Mouse (Mus musculus) thymus, adult 2 months (tissue): ENCODE results near the gene Fntb. TPM values are rescaled to one million over a fixed set of nuclear protein-coding genes. Genes with fewer than 3 reads are reported as not detected.

Experiments
- DNase-seq: peaks from one replicate; pipeline ENCODE4 v3.0.0; 2021
- H3K27ac ChIP-seq: fragments of 200-500 bp; 2 replicates; pipeline ENCODE4 v1.5.1; 2012; ENCODE audit warnings: low read length, control low read depth; ENCODE audit not compliant: control insufficient read depth, insufficient read depth
- H3K27me3 ChIP-seq: fragments of 200-500 bp; 2 replicates; pipeline ENCODE4 v1.6.1; 2012; ENCODE audit warnings: mild to moderate bottlenecking, low read length, moderate library complexity, mixed read lengths; ENCODE audit not compliant: control insufficient read depth, insufficient read depth
- H3K36me3 ChIP-seq: fragments of 200-500 bp; 2 replicates; pipeline ENCODE4 v1.6.1; 2012; ENCODE audit warnings: mild to moderate bottlenecking, low read length, moderate library complexity; ENCODE audit not compliant: control insufficient read depth, insufficient read depth
- H3K4me1 ChIP-seq: fragments of 200-500 bp; replicated peaks from 2 replicates; pipeline ENCODE4 v1.6.1; 2012; ENCODE audit warnings: low read length; ENCODE audit not compliant: control insufficient read depth, insufficient read depth
- H3K4me3 ChIP-seq: fragments of 200-500 bp; 2 replicates; pipeline ENCODE4 v1.5.1; 2012; ENCODE audit warnings: mild to moderate bottlenecking, low read length, control low read depth, moderate library complexity; ENCODE audit not compliant: control insufficient read depth, insufficient read depth
- CTCF ChIP-seq: fragments of 200-500 bp; IDR thresholded peaks from 2 replicates; pipeline ENCODE4 v1.5.1; 2012; ENCODE audit warnings: mild to moderate bottlenecking, control low read depth, low read length, moderate library complexity, borderline replicate concordance; ENCODE audit not compliant: control insufficient read depth, poor library complexity, insufficient read depth; ENCODE audit errors: extremely low read depth
- POLR2A ChIP-seq: fragments of 200-500 bp; IDR thresholded peaks from 2 replicates; pipeline ENCODE4 v1.6.1; 2012; ENCODE audit warnings: mild to moderate bottlenecking, low read length, control low read depth, moderate library complexity; ENCODE audit not compliant: control insufficient read depth, poor library complexity, insufficient read depth; ENCODE audit errors: extremely low read depth
- WGBS: fragments of 180-500 bp; shearing (Covaris S2); methylation state at CpG from one replicate; pipeline ENCODE4 v1.1.7; 2018; 5-methylcytosine and 5-hydroxymethylcytosine counted together
- polyA plus RNA-seq: library from polyadenylated mRNA; depleted of rRNA; stranded (reverse); fragments of >200 nt; gene quantifications from 2 replicates; pipeline ENCODE4 v1.2.3, GENCODE M21; 2012

The Fntb gene
- polyA plus RNA-seq, 1 experiment: 51.3 TPM

GRCm38 (mm10) chr12:76863651-76864050 is 98.3 kb downstream of the Fntb start:
- no peaks in the 10 kb centered on the region for H3K27me3 ChIP-seq
- no peak for TF ChIP-seq CTCF
- no peak for TF ChIP-seq POLR2A
- 98% methylated on average over 11 of the region's 11 CpGs for WGBS

GRCm38 (mm10) chr12:76865266-76865665 is 99.9 kb downstream of the Fntb start:
- H3K27ac ChIP-seq: no peak overlapping the region
- no peaks in the 10 kb centered on the region for H3K27me3 ChIP-seq
- no peaks in the 10 kb centered on the region for H3K36me3 ChIP-seq
- TF ChIP-seq CTCF: no peak
- TF ChIP-seq POLR2A: no peak
- DNase-seq: no peak
- peaks cover 10% of the 10 kb centered on the region for H3K4me1 ChIP-seq
- no peak overlapping the region for H3K4me3 ChIP-seq
- WGBS: 95% methylated on average over 13 of the region's 13 CpGs

More at GRCm38 (mm10) chr12:76863651-76864050, 98.3 kb downstream of the Fntb start:
- H3K27ac ChIP-seq: no peak overlapping the region
- peaks cover 9% of the 10 kb centered on the region for H3K4me1 ChIP-seq
- DNase-seq: no peak
- no peaks in the 10 kb centered on the region for H3K36me3 ChIP-seq
- no peak overlapping the region for H3K4me3 ChIP-seq

- no peaks in the 10 kb centered on the region for H3K27me3 ChIP-seq
- no peak overlapping the region for H3K27ac ChIP-seq
- DNase-seq: no peak
- peaks cover 10% of the 10 kb centered on the region for H3K4me1 ChIP-seq
- TF ChIP-seq POLR2A (no peak), CTCF (no peak)
- no peaks in the 10 kb centered on the region for H3K36me3 ChIP-seq
- H3K4me3 ChIP-seq: no peak overlapping the region
- 89% methylated on average over 10 of the region's 10 CpGs for WGBS
These were observed 102.3 kb downstream of the Fntb start for GRCm38 (mm10) chr12:76867586-76868280.

- no peak overlapping the region for H3K4me3 ChIP-seq
- WGBS: 80% methylated on average over 14 of the region's 14 CpGs
- TF ChIP-seq CTCF (no peak), POLR2A (no peak)
- H3K27me3 ChIP-seq: no peaks in the 10 kb centered on the region
- DNase-seq: no peak
- peaks cover 10% of the 10 kb centered on the region for H3K4me1 ChIP-seq
- H3K27ac ChIP-seq: no peak overlapping the region
- H3K36me3 ChIP-seq: no peaks in the 10 kb centered on the region
These were observed 103.2 kb downstream of the Fntb start for GRCm38 (mm10) chr12:76868463-76869198.

GRCm38 (mm10) chr12:76869561-76869960 is 104.2 kb downstream of the Fntb start:
- 96% methylated on average over 7 of the region's 7 CpGs for WGBS
- no peak for TF ChIP-seq CTCF
- TF ChIP-seq POLR2A: no peak
- DNase-seq: no peak
- Histone ChIP-seq H3K27me3 (no peaks in the 10 kb centered on the region), H3K4me1 (peaks cover 10% of the 10 kb centered on the region), H3K4me3 (no peak overlapping the region), H3K36me3 (no peaks in the 10 kb centered on the region; the same call in 1 of the 2 replicates), H3K27ac (no peak overlapping the region)

GRCm38 (mm10) chr12:76872767-76873316 is 107.5 kb downstream of the Fntb start:
- 93% methylated on average over 7 of the region's 7 CpGs for WGBS
- TF ChIP-seq CTCF (no peak), POLR2A (no peak)
- Histone ChIP-seq H3K27me3 (no peaks in the 10 kb centered on the region), H3K4me3 (no peak overlapping the region), H3K4me1 (peaks cover 4% of the 10 kb centered on the region; the same call in 1 of the 2 replicates), H3K27ac (no peak overlapping the region), H3K36me3 (no peaks in the 10 kb centered on the region; the same call in 1 of the 2 replicates)
- no peak for DNase-seq

- WGBS: 96% methylated on average over 9 of the region's 9 CpGs
- no peaks in the 10 kb centered on the region for H3K4me1 ChIP-seq
- H3K27me3 ChIP-seq: no peaks in the 10 kb centered on the region
- no peak overlapping the region for H3K4me3 ChIP-seq
- TF ChIP-seq CTCF: no peak
- no peak for TF ChIP-seq POLR2A
- DNase-seq: no peak
- no peak overlapping the region for H3K27ac ChIP-seq
- H3K36me3 ChIP-seq: no peaks in the 10 kb centered on the region; the same call in 1 of the 2 replicates
These were observed 109.4 kb downstream of the Fntb start for GRCm38 (mm10) chr12:76874826-76875225.
